Mouse (Mus musculus) CD8-positive naive resting alpha-beta T cell, adult 57 days (primary cell): ENCODE measurements around the gene Snrnp25. TPM values are rescaled to one million over a fixed set of nuclear protein-coding genes. Genes with fewer than 3 reads are reported as not detected.

Experiments used
- total RNA-seq: library from RNA; stranded (reverse); gene quantifications from one replicate; pipeline ENCODE4 v1.2.4, GENCODE M21; 2023

The Snrnp25 gene
- 11.9 TPM for total RNA-seq

GRCm38 (mm10) chr11:32205058-32205873 lies at the start of gene Snrnp25:
Gene Snrnp25, plus strand, starts transcription at chr11:32205415.

GRCm38 (mm10) chr11:32200075-32200601 lies 5.1 kb upstream of the Snrnp25 start, which contains the start of gene Il9r:
Gene Il9r, minus strand, starts transcription at chr11:32200279.

GRCm38 (mm10) chr11:32221951-32222409 lies 16.8 kb downstream of the Snrnp25 start, which contains the start of gene Rhbdf1:
Gene Rhbdf1, minus strand, starts transcription at chr11:32222300.

GRCm38 (mm10) chr11:32226124-32226871 lies 21.1 kb downstream of the Snrnp25 start, which contains the start of gene Mpg:
Gene Mpg, plus strand, starts transcription at chr11:32226505.

Other genes starting within 250 kb of the Snrnp25 start
- not detected for gene 4930524B15Rik, start 239.8 kb upstream of the Snrnp25 start, total RNA-seq
- 102 TPM for gene Nsg2, start 205.0 kb upstream of the Snrnp25 start, total RNA-seq
- 3.6 TPM for gene Il9r, start 5.1 kb upstream of the Snrnp25 start, total RNA-seq
- 1.6 TPM for gene Rhbdf1, start 16.9 kb downstream of the Snrnp25 start, total RNA-seq
- 26.3 TPM for gene Mpg, start 21.1 kb downstream of the Snrnp25 start, total RNA-seq
- gene Nprl3, start 62.3 kb downstream of the Snrnp25 start, total RNA-seq: 58.9 TPM
- gene Hba-x, start 71.0 kb downstream of the Snrnp25 start, total RNA-seq: not detected
- 2,526 TPM for gene Hba-a1, start 78.1 kb downstream of the Snrnp25 start, total RNA-seq
- gene Hbq1b, start 81.5 kb downstream of the Snrnp25 start, total RNA-seq: not detected
- 1,657 TPM for gene Hba-a2, start 91.1 kb downstream of the Snrnp25 start, total RNA-seq
- gene Hbq1a, start 94.7 kb downstream of the Snrnp25 start, total RNA-seq: not detected
- gene Sh3pxd2b, start 142.4 kb downstream of the Snrnp25 start, total RNA-seq: 0.12 TPM
- 4.9 TPM for gene Ubtd2, start 250.0 kb downstream of the Snrnp25 start, total RNA-seq